Mouse (Mus musculus) liver, embryonic 12.5 days (tissue): ENCODE measurements at regions not wholly inside any gene's neighbourhood (a gene's known extent, or its start where the extent isn't known, plus 50 kb on each side); places are given as distances from the start of the nearest gene placed in this dataset.

Experiments
- ATAC-seq: fragments of 200-750 bp; cut with Nextera tagmentation; 2 replicates; pipeline ENCODE4 v1.8.0; 2017; ENCODE audit warnings: moderate number of reproducible peaks, mild to moderate bottlenecking, moderate library complexity
- H3K27ac ChIP-seq: fragments of 300-500 bp; sonication (generic); 2 replicates; pipeline ENCODE4 v1.5.1; 2016; ENCODE audit warnings: mild to moderate bottlenecking
- H3K27me3 ChIP-seq: fragments of 300-500 bp; sonication (generic); replicated peaks from 2 replicates; pipeline ENCODE4 v1.6.1; 2016; ENCODE audit warnings: mild to moderate bottlenecking, moderate library complexity
- H3K36me3 ChIP-seq: fragments of 300-500 bp; sonication (generic); 2 replicates; pipeline ENCODE4 v1.6.1; 2016; ENCODE audit warnings: mild to moderate bottlenecking, moderate library complexity
- H3K4me1 ChIP-seq: fragments of 300-500 bp; sonication (generic); 2 replicates; pipeline ENCODE4 v1.6.1; 2016
- H3K4me2 ChIP-seq: fragments of 300-500 bp; sonication (generic); 2 replicates; pipeline ENCODE4 v1.6.1; 2016; ENCODE audit warnings: mild to moderate bottlenecking, moderate library complexity
- H3K4me3 ChIP-seq: fragments of 300-500 bp; sonication (generic); 2 replicates; pipeline ENCODE4 v1.5.1; 2016; ENCODE audit warnings: mild to moderate bottlenecking, moderate library complexity
- H3K9ac ChIP-seq: fragments of 300-500 bp; sonication (generic); 2 replicates; pipeline ENCODE4 v1.6.1; 2016; ENCODE audit warnings: mild to moderate bottlenecking, moderate library complexity
- H3K9me3 ChIP-seq: fragments of 300-500 bp; sonication (generic); replicated peaks from 2 replicates; pipeline ENCODE4 v1.6.1; 2016; ENCODE audit warnings: mild to moderate bottlenecking, moderate library complexity
- WGBS: fragments of 180-500 bp; shearing (Covaris S2); methylation state at CpG from one replicate; pipeline ENCODE4 v1.1.7; 2016; ENCODE audit not compliant: insufficient replicate concordance; 5-methylcytosine and 5-hydroxymethylcytosine counted together

DNA sequence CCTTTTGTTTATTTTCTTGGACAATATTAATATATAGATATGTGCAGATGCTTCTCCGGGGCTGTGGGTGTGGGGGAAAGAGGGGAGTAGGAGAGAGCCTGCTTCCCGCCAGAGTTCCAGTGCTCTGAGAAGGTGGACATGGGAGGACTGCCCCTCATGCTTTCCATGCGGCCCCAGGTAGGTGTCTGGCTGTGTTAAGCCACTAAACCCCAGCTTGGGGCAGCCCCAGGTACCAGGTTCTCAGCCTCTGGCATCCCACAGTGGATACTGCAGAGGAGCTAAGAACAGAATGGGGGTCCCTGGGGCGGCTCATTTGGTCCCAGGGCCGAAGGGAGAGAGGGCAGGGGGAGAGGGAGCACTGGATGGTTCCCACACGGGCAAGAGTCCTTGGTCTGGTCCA is 361.9 kb upstream of the Hs6st1 start:
- Histone ChIP-seq H3K9ac (no peak overlapping the region), H3K9me3 (no peaks in the 10 kb centered on the region), H3K4me2 (no peak overlapping the region), H3K36me3 (no peaks in the 10 kb centered on the region), H3K27ac (no peak overlapping the region), H3K4me1 (no peaks in the 10 kb centered on the region), H3K4me3 (no peak overlapping the region), H3K27me3 (no peaks in the 10 kb centered on the region)
- 62% methylated on average over 6 of the region's 6 CpGs for WGBS
- no peak for ATAC-seq

DNA sequence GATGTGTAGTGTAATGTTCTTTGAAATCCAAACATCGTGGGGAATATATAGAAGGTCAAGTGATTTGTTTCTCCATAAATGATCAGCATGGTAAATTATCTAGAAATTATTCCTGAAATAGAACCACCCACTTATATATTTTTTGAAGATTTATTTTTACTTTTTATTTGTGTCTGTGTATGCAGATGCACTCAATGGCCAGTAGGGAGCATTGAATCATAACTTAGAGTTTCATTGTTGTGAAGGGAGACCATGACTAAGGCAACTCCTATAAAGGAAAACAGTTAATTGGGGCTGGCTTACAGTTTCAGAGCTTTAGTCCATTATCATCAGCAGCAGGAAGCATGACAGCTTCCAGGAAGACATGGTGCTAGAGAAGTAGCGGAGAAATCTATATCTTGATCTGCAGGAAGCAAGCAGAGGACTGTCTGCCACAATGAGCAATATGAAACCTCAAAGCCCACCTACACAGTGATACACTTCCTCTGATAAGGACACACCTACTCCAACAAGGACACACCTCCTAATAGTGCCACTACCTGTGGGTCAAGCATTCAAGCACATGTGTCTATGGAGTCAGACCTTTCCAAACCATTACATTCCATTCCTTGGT is 359.9 kb upstream of the Hs6st1 start:
- no peak overlapping the region for H3K9ac ChIP-seq
- H3K27me3 ChIP-seq, result no peaks in the 10 kb centered on the region
- no peaks in the 10 kb centered on the region for H3K9me3 ChIP-seq
- no peak for ATAC-seq
- no peaks in the 10 kb centered on the region for H3K36me3 ChIP-seq
- H3K4me3 ChIP-seq, result no peak overlapping the region
- no peaks in the 10 kb centered on the region for H3K4me1 ChIP-seq
- 50% methylated on average over 2 of the region's 2 CpGs for WGBS
- no peak overlapping the region for H3K4me2 ChIP-seq
- no peak overlapping the region for H3K27ac ChIP-seq

DNA sequence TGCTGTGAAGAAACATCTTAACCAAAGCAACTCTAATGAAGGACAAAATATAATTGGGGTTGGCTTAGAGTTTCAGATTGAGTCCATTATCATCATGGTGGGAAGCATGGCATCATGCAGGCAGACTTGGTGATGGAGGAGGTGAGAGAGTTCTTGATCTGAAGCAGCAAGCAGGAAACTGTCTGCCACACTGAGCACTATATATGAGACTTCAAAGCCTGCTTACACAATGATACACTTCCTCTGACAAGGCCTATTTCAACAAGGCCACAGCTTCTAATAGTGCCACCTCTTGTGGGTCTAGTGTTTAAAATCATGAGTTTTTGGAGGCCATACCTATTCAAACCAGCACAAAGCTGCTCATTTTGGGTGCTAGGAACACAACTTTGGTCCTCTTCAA is 359.0 kb upstream of the Hs6st1 start:
- H3K9ac ChIP-seq, result no peak overlapping the region
- no peak overlapping the region for H3K27ac ChIP-seq
- no peaks in the 10 kb centered on the region for H3K36me3 ChIP-seq
- ATAC-seq, result no peak
- no peak overlapping the region for H3K4me3 ChIP-seq
- H3K4me2 ChIP-seq, result no peak overlapping the region
- no peaks in the 10 kb centered on the region for H3K27me3 ChIP-seq
- H3K4me1 ChIP-seq, result no peaks in the 10 kb centered on the region
- H3K9me3 ChIP-seq, result no peaks in the 10 kb centered on the region

DNA sequence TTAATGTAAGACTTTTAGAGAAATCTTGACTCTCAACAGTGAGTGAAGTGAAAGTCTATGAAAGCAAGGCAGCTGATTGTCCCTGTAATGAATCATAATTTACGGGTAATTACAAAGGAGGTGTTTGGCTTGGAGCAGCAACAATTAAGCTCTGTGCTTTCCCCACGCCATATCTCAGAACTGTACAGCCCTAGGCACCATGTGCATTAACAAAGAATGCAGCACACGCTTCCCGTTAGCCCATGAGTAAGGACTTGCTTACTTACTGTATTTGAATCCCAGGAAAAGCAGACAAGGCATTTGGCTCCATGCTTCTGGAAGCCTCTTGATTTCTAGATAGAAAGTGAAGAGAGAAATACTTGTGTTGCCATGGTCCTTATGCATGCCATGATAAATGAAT is 354.2 kb upstream of the Hs6st1 start:
- 60% methylated on average over 4 of the region's 4 CpGs for WGBS
- no peak for ATAC-seq

DNA sequence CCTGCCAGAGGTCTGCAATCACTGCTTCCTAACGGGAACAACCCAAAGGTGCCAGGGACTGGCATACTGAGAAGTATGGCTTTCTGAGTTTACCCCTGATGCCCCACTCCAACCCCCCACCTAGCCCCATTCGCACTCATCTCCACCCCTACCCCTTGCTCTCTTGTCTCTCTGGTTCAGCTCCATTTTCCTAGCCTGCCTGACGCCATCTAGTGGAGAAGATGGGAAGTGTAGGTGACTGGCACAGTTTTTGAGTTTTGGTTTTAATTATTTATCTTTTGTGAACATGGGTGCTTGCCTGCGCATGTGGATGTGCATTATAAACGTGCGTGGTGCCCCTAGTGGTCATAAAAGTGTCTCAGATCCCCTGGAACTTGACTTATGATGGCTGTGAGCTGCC is 352.3 kb upstream of the Hs6st1 start:
- Histone ChIP-seq H3K4me2 (no peak overlapping the region), H3K4me1 (no peaks in the 10 kb centered on the region), H3K27me3 (no peaks in the 10 kb centered on the region), H3K4me3 (no peak overlapping the region), H3K9ac (no peak overlapping the region), H3K36me3 (no peaks in the 10 kb centered on the region), H3K9me3 (no peaks in the 10 kb centered on the region), H3K27ac (no peak overlapping the region)
- 44% methylated on average over 6 of the region's 6 CpGs for WGBS
- ATAC-seq, result no peak

More for the DNA sequence above, 354.2 kb upstream of the Hs6st1 start:
- Histone ChIP-seq H3K27ac (no peak overlapping the region), H3K9ac (no peak overlapping the region), H3K27me3 (no peaks in the 10 kb centered on the region), H3K4me3 (no peak overlapping the region), H3K9me3 (no peaks in the 10 kb centered on the region), H3K4me1 (no peaks in the 10 kb centered on the region), H3K4me2 (no peak overlapping the region), H3K36me3 (no peaks in the 10 kb centered on the region)

DNA sequence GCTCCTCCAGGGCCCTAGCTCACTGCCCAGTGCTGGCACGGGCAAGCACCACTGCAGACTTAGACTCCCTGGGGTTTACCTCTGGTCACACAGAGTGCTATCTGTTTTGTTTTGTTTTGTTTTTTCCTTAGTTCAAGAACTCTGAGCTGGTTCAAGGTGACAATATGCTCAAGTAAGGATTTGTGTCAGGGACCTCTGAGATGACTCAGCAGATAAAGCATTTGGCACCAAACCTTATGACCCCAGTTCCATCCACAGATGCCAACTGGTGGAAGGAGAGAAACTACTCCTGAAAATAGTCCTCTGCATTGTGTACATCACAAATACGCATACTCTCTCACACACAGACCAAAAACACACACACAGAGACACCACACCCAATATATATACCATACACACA is 351.0 kb upstream of the Hs6st1 start:
- WGBS, result 75% methylated on average over 2 of the region's 2 CpGs
- H3K4me1 ChIP-seq, result no peaks in the 10 kb centered on the region
- H3K9ac ChIP-seq, result no peak overlapping the region
- no peaks in the 10 kb centered on the region for H3K27me3 ChIP-seq
- ATAC-seq, result no peak
- H3K36me3 ChIP-seq, result no peaks in the 10 kb centered on the region
- H3K9me3 ChIP-seq, result no peaks in the 10 kb centered on the region
- H3K4me2 ChIP-seq, result no peak overlapping the region
- no peak overlapping the region for H3K27ac ChIP-seq
- no peak overlapping the region for H3K4me3 ChIP-seq

DNA sequence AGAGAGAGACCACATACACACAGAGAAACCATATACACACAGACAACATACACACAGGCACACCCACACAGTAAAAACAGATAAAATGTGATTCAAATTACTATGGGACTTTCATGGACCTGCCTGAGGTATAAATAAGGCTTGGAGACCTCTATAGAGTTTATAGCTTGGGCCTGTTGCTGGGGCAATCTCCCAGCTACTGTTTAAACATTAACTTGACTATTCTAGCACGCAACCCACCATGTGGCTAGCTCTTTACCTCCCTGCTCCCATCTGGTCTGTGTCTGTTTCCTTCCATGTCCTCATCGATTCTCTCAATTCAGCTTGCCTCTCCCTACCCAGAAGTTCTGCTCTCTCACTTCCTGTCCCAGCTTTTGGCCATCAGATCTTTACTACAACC is 350.5 kb upstream of the Hs6st1 start:
- Histone ChIP-seq H3K4me3 (no peak overlapping the region), H3K27ac (no peak overlapping the region), H3K36me3 (no peaks in the 10 kb centered on the region), H3K4me1 (no peaks in the 10 kb centered on the region), H3K4me2 (no peak overlapping the region), H3K9me3 (no peaks in the 10 kb centered on the region), H3K9ac (no peak overlapping the region), H3K27me3 (no peaks in the 10 kb centered on the region)
- WGBS, result 63% methylated on average over 2 of the region's 2 CpGs
- ATAC-seq, result peak; percentile 37; the same call in 1 of the 2 replicates

DNA sequence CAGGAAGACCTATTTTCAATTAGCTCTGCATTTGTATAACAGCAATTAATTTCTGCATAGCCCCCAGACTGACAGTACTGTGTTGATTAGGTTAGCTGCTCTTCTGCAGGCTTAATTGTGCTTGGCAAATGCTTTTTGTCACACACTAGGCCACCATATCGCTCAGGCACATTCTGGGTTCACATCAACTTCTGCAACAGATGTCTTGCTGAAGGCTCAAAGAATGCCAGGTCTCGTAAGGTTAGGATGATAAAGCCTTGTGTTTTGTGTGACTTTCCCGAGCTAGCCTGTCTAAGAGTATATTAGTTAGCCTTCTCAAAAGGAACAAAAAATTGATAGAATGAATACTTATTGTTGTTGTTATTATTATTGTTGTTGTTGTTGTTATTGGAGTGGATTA is 348.1 kb upstream of the Hs6st1 start:
- H3K36me3 ChIP-seq, result no peaks in the 10 kb centered on the region
- no peak overlapping the region for H3K27ac ChIP-seq
- no peaks in the 10 kb centered on the region for H3K9me3 ChIP-seq
- no peak for ATAC-seq
- H3K4me3 ChIP-seq, result no peak overlapping the region
- WGBS, result 59% methylated on average over 3 of the region's 3 CpGs
- H3K27me3 ChIP-seq, result no peaks in the 10 kb centered on the region
- no peak overlapping the region for H3K9ac ChIP-seq
- no peak overlapping the region for H3K4me2 ChIP-seq
- H3K4me1 ChIP-seq, result 0 out of 2 replicates have a peak, but pooled peaks cover 5% of the 10 kb centered on the region

DNA sequence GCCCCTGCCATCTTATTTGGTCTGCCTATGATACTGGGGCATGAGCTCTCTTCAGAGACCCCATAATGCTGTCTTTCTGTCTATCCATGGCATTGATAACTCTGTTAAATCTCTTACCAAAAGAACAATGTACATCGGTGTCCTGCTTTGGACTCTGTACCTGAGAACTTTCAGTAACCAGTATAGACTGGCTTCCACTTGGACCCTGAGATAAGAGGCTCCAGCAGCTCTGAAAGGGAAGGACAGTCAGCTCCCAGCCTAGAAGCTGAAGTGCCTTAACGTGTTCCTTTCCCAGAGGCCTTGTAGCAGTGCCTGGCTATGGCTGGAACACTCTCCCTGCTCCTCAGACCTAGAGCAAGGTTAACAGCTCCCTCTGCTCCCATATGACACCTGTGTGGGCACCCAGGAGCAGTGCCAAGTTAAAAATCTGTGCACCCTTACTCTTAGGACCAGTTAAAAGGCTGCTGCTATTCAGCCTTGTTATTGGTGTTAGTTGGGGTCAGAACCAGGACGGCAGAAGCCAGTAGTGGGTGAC is 343.8 kb upstream of the Hs6st1 start:
- Histone ChIP-seq H3K9me3 (no peaks in the 10 kb centered on the region), H3K9ac (no peak overlapping the region), H3K4me1 (0 out of 2 replicates have a peak, but pooled peaks cover 6% of the 10 kb centered on the region), H3K27ac (no peak overlapping the region), H3K4me3 (no peak overlapping the region), H3K27me3 (no peaks in the 10 kb centered on the region), H3K36me3 (no peaks in the 10 kb centered on the region), H3K4me2 (no peak overlapping the region)
- ATAC-seq, result no peak
- 38% methylated on average over 3 of the region's 3 CpGs for WGBS

DNA sequence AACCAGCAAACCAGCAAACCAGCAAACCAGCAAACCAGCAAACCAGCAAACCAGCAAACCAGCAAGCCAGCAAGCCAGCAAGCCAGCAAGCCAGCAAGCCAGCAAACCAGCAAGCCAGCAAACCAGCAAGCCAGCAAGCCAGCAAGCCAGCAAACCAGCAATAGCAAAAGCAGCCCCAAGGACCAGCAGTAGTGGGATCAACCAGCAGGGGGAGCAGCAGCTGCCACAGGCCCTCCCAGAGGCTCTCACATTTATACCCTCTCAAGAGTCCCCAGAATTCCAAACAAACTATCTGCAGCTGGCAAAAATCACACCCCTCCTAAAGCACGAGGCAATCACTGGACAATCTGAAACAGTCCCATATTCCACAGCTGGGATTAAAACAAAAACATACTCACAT is 341.6 kb upstream of the Hs6st1 start:
- H3K4me3 ChIP-seq, result no peak overlapping the region
- no peaks in the 10 kb centered on the region for H3K9me3 ChIP-seq
- no peaks in the 10 kb centered on the region for H3K27me3 ChIP-seq
- no peak overlapping the region for H3K9ac ChIP-seq
- WGBS, result 26% methylated on average over 1 of the region's 1 CpGs
- no peak for ATAC-seq
- H3K4me1 ChIP-seq, result 0 out of 2 replicates have a peak, but pooled peaks cover 6% of the 10 kb centered on the region
- H3K4me2 ChIP-seq, result no peak overlapping the region
- H3K36me3 ChIP-seq, result no peaks in the 10 kb centered on the region
- H3K27ac ChIP-seq, result no peak overlapping the region

DNA sequence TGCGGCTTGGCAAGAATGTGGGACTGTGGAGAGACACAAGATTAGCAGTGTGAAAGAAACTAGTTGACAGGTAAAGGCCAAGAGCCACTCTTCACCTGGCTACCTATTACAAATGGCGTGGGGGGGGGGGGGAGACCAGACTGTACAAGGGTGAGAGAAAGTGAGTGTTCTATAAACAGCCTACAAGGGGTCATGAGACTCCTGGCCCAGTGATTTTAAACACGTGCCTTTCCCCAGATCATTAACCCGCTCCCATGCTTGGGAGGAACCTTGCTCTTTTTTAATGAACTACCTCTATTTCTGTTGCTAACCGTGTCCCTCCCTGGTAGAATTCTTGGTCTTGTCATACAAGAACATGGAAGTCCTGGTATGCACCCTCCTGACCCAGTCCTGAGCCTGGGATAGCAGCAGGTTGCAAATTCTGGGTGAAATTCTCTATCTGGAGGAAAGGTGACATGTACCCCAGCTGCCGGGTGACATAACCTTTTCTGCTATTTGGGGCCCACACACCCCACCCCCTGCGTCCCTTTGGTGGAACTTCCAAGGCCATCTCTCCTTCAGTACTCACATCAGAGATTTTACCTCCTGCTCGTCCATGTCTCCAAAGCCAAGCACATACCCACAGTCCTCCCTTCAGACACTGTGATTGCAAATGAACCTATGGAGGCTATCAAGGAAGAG is 340.8 kb upstream of the Hs6st1 start:
- Histone ChIP-seq H3K9ac (no peak overlapping the region), H3K4me3 (no peak overlapping the region), H3K36me3 (no peaks in the 10 kb centered on the region), H3K4me2 (no peak overlapping the region), H3K9me3 (no peaks in the 10 kb centered on the region), H3K4me1 (0 out of 2 replicates have a peak, but pooled peaks cover 6% of the 10 kb centered on the region), H3K27me3 (no peaks in the 10 kb centered on the region), H3K27ac (no peak overlapping the region)
- ATAC-seq, result no peak
- 53% methylated on average over 8 of the region's 8 CpGs for WGBS

DNA sequence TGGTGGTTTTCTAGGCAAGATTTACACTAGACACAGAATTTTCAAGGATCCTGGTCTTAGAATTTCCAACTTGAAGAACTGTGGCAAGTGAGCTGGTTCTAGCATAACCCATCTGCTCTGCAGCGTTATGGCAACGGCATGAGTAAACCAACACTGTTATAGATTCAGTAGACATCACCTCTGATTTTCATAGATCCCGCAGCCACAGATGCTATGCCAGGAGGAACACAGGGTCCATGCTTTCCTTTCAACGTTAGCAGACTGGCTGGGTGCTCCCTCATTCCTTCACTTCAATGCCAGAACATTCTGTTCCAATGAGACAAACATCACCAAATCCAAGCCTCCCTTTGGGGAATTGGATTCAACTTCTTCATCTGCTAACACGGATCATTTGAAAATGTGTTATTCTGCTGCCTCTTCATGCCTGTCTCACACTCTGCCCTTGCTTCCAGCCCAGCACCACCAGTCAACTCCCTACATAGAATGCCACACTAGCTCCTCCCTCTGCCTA is 338.4 kb upstream of the Hs6st1 start:
- H3K9ac ChIP-seq, result no peak overlapping the region
- ATAC-seq, result no peak
- no peaks in the 10 kb centered on the region for H3K27me3 ChIP-seq
- no peaks in the 10 kb centered on the region for H3K9me3 ChIP-seq
- H3K4me1 ChIP-seq, result 0 out of 2 replicates have a peak, but pooled peaks cover 3% of the 10 kb centered on the region
- H3K4me3 ChIP-seq, result no peak overlapping the region
- WGBS, result 69% methylated on average over 5 of the region's 5 CpGs
- no peak overlapping the region for H3K4me2 ChIP-seq
- no peaks in the 10 kb centered on the region for H3K36me3 ChIP-seq
- H3K27ac ChIP-seq, result no peak overlapping the region
